Mouse (Mus musculus): ENCODE data around the gene Manba. TPM values are rescaled to one million over a fixed set of nuclear protein-coding genes. Genes with fewer than 3 reads are reported as not detected.
"Not testable (repeated sequence)": the region's sequence is repeated elsewhere in the genome, so short reads cannot be mapped to it uniquely, and the experiment has no call there.

Gene Manba
- polyA plus RNA-seq, 1 experiment from 2014 or later: 6.1 TPM

DNA sequence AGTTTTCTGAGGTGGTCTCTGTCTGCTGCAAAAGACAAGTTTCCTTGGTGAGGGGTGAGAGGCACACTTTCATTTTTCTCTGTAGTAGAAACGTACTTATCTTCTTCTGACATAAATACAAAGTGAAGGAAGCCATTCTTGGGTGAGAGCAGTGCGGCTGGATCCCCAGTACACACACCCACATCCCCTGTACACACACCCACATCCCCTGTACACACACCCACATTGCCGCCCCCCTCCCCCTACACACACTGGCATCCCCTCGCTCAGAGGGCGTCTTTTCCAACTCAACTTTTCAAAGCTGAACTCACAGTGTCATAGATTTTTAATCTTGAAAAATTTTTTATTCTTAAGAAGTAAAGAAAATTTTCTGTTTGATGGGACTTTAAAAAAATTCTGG is 29.8 kb downstream of the Manba start:
- Histone ChIP-seq H3K4me2 (replicated peaks) (no peak overlapping the region), H3K4me1 (peaks cover 8% of the 10 kb centered on the region; the same call in 1 of the 2 replicates), H3K27me3 (no peaks in the 10 kb centered on the region), H3K27ac (no peak overlapping the region), H3K9ac (no peak overlapping the region), H3K9me3 (replicated peaks) (no peaks in the 10 kb centered on the region), H3K36me3 (no peaks in the 10 kb centered on the region), H3K4me3 (no peak overlapping the region)
- no peak for ATAC-seq (ENCODE audit: low FRiP score)
- WGBS: 83% methylated on average over 5 of the region's 5 CpGs

- no peak for ATAC-seq (ENCODE audit: low FRiP score)
- H3K36me3 ChIP-seq: no peaks in the 10 kb centered on the region
- no peak overlapping the region for H3K4me3 ChIP-seq
- WGBS: 71% methylated on average over 6 of the region's 6 CpGs
- no peaks in the 10 kb centered on the region for H3K9me3 ChIP-seq (replicated peaks)
- H3K4me1 ChIP-seq: peaks cover 4% of the 10 kb centered on the region; the same call in 1 of the 2 replicates
- no peak overlapping the region for H3K9ac ChIP-seq
- H3K27me3 ChIP-seq: no peaks in the 10 kb centered on the region
- no peak overlapping the region for H3K27ac ChIP-seq
- no peak overlapping the region for H3K4me2 ChIP-seq (replicated peaks)
These were observed 31.5 kb downstream of the Manba start for GRCm38 (mm10) chr3:135516891-135517290.

DNA sequence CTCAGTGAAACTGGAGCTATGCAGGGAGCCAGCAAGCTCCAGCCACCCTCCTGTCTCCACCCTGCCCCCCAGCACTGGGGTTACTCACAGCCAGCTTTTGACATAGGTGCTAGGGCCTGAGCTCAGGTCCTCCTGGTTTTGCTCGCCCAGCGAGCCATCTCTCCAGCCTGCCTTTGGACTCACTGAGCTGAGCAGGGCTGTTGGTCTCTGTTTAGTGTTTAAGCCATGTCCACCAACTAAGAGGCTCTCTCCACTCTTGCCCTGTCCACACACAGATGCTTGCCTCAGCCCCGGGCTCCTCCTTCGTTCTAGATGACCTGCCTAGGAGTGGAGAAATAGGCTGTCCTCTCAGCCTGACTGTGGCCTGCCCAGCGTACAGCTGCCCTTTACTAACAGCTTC is 33.5 kb downstream of the Manba start:
- Histone ChIP-seq H3K9ac (no peak overlapping the region), H3K4me2 (replicated peaks) (no peak overlapping the region), H3K4me3 (no peak overlapping the region), H3K27me3 (no peaks in the 10 kb centered on the region), H3K36me3 (no peaks in the 10 kb centered on the region), H3K4me1 (peaks cover 5% of the 10 kb centered on the region), H3K9me3 (replicated peaks) (no peaks in the 10 kb centered on the region), H3K27ac (no peak overlapping the region)
- 92% methylated on average over 5 of the region's 5 CpGs for WGBS
- ATAC-seq (ENCODE audit: low FRiP score): no peak

- no peak for ATAC-seq (ENCODE audit: low FRiP score)
- 78% methylated on average over 6 of the region's 6 CpGs for WGBS
- no peaks in the 10 kb centered on the region for H3K27me3 ChIP-seq
These were observed 34.2 kb downstream of the Manba start for GRCm38 (mm10) chr3:135519584-135519983.

DNA sequence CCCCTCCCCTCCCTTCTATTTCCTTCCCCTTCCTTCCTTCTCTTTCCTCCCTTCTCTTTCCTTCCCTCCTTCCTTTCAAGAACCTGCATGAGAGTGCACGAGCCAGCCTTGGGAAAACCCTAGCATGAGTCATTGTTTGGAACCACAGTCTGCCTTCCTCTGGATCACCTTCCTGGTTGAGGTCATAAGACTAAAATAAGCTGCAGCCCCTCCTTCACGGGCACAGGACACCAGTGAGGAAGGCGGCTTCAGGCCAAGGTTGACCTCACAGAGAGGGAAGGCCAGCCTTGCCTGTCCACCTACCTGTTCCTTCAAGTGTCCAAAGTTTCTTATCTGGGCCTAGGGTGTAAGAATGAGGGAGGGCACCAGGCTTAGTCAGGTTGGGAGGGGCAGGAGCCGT is 36.6 kb downstream of the Manba start:
- no peak for ATAC-seq (ENCODE audit: low FRiP score)
- Histone ChIP-seq H3K9me3 (replicated peaks) (no peaks in the 10 kb centered on the region), H3K4me2 (replicated peaks) (no peak overlapping the region), H3K27ac (no peak overlapping the region), H3K9ac (no peak overlapping the region), H3K4me3 (no peak overlapping the region), H3K27me3 (no peaks in the 10 kb centered on the region), H3K36me3 (no peaks in the 10 kb centered on the region), H3K4me1 (peaks cover 5% of the 10 kb centered on the region)
- 69% methylated on average over 4 of the region's 4 CpGs for WGBS

More at GRCm38 (mm10) chr3:135519584-135519983, 34.2 kb downstream of the Manba start:
- Histone ChIP-seq H3K27ac (no peak overlapping the region), H3K4me3 (no peak overlapping the region), H3K4me1 (peaks cover 5% of the 10 kb centered on the region), H3K9me3 (replicated peaks) (no peaks in the 10 kb centered on the region), H3K4me2 (replicated peaks) (no peak overlapping the region), H3K36me3 (no peaks in the 10 kb centered on the region), H3K9ac (no peak overlapping the region)

- WGBS: 58% methylated on average over 16 of the region's 16 CpGs
- ATAC-seq (ENCODE audit: low FRiP score): no peak
- Histone ChIP-seq H3K27ac (no peak overlapping the region), H3K36me3 (no peaks in the 10 kb centered on the region), H3K4me1 (peaks cover 5% of the 10 kb centered on the region), H3K4me3 (no peak overlapping the region), H3K27me3 (no peaks in the 10 kb centered on the region), H3K4me2 (replicated peaks) (peak overlapping the region; percentile 30; the same call in 1 of the 2 replicates), H3K9ac (no peak overlapping the region), H3K9me3 (replicated peaks) (no peaks in the 10 kb centered on the region)
These were observed 37.4 kb downstream of the Manba start for GRCm38 (mm10) chr3:135522618-135523355.

DNA sequence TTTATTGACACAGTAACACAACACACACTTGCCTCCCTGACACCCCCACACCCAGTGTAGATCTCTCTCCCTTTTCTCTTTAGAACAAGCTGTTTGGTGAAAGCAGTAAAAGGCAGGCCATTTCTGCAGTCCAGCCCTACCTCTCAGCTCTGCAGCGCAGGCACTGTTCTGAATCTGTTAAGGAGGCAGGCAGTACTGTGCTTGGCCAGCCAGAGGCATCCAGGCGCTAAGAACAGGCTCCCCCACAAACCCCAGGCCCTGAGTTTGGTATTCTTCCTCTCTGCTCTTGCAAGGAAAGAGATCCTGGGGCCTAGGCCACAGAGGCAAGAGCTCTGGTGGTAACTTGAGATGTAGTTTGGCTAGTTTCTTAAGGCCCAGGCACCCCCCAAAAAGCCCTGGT is 39.5 kb downstream of the Manba start:
- H3K27ac ChIP-seq; H3K36me3 ChIP-seq; H3K27me3 ChIP-seq; H3K4me1 ChIP-seq; H3K4me2 ChIP-seq (replicated peaks); H3K4me3 ChIP-seq; ATAC-seq (ENCODE audit: low FRiP score); H3K9me3 ChIP-seq (replicated peaks); H3K9ac ChIP-seq: not testable (repeated sequence)
- WGBS: 57% methylated on average over 2 of the region's 2 CpGs

GRCm38 (mm10) chr3:135529670-135530069 is 44.3 kb downstream of the Manba start:
- no peak overlapping the region for H3K4me3 ChIP-seq
- no peak overlapping the region for H3K27ac ChIP-seq
- no peak overlapping the region for H3K9ac ChIP-seq
- 77% methylated on average over 7 of the region's 7 CpGs for WGBS
- H3K27me3 ChIP-seq: no peaks in the 10 kb centered on the region
- H3K4me2 ChIP-seq (replicated peaks): no peak overlapping the region
- no peaks in the 10 kb centered on the region for H3K36me3 ChIP-seq
- ATAC-seq (ENCODE audit: low FRiP score): no peak
- H3K4me1 ChIP-seq: no peaks in the 10 kb centered on the region
- H3K9me3 ChIP-seq (replicated peaks): no peaks in the 10 kb centered on the region

GRCm38 (mm10) chr3:135531762-135532161 is 46.4 kb downstream of the Manba start:
- no peak overlapping the region for H3K27ac ChIP-seq
- WGBS: 63% methylated on average over 2 of the region's 2 CpGs
- no peaks in the 10 kb centered on the region for H3K27me3 ChIP-seq
- H3K4me1 ChIP-seq: no peaks in the 10 kb centered on the region
- no peaks in the 10 kb centered on the region for H3K9me3 ChIP-seq (replicated peaks)
- H3K4me3 ChIP-seq: no peak overlapping the region
- no peak for ATAC-seq (ENCODE audit: low FRiP score)
- no peak overlapping the region for H3K4me2 ChIP-seq (replicated peaks)
- H3K9ac ChIP-seq: no peak overlapping the region
- no peaks in the 10 kb centered on the region for H3K36me3 ChIP-seq

GRCm38 (mm10) chr3:135534103-135534502 is 48.7 kb downstream of the Manba start:
- ATAC-seq (ENCODE audit: low FRiP score): no peak
- 82% methylated on average over 4 of the region's 5 CpGs for WGBS

GRCm38 (mm10) chr3:135546212-135546923 is 61.0 kb downstream of the Manba start:
- no peaks in the 10 kb centered on the region for H3K27me3 ChIP-seq
- H3K36me3 ChIP-seq: no peaks in the 10 kb centered on the region
- H3K27ac ChIP-seq: no peak overlapping the region
- H3K4me2 ChIP-seq (replicated peaks): no peak overlapping the region
- ATAC-seq (ENCODE audit: low FRiP score): no peak
- no peak overlapping the region for H3K9ac ChIP-seq
- H3K4me1 ChIP-seq: no peaks in the 10 kb centered on the region
- WGBS: 66% methylated on average over 13 of the region's 13 CpGs
- no peak overlapping the region for H3K4me3 ChIP-seq
- no peaks in the 10 kb centered on the region for H3K9me3 ChIP-seq (replicated peaks)

More at GRCm38 (mm10) chr3:135534103-135534502, 48.7 kb downstream of the Manba start:
- Histone ChIP-seq H3K9ac (no peak overlapping the region), H3K4me3 (no peak overlapping the region), H3K27ac (no peak overlapping the region), H3K36me3 (no peaks in the 10 kb centered on the region), H3K4me2 (replicated peaks) (no peak overlapping the region), H3K27me3 (no peaks in the 10 kb centered on the region), H3K4me1 (no peaks in the 10 kb centered on the region), H3K9me3 (replicated peaks) (no peaks in the 10 kb centered on the region)

GRCm38 (mm10) chr3:135547298-135547697 is 61.9 kb downstream of the Manba start:
- Histone ChIP-seq H3K4me2 (replicated peaks) (no peak overlapping the region), H3K4me3 (no peak overlapping the region), H3K27ac (no peak overlapping the region), H3K4me1 (no peaks in the 10 kb centered on the region), H3K36me3 (no peaks in the 10 kb centered on the region), H3K27me3 (no peaks in the 10 kb centered on the region), H3K9ac (no peak overlapping the region), H3K9me3 (replicated peaks) (no peaks in the 10 kb centered on the region)
- WGBS: 79% methylated on average over 8 of the region's 8 CpGs
- no peak for ATAC-seq (ENCODE audit: low FRiP score)

GRCm38 (mm10) chr3:135552874-135553273 is 67.5 kb downstream of the Manba start:
- H3K27me3 ChIP-seq: no peaks in the 10 kb centered on the region
- no peak overlapping the region for H3K9ac ChIP-seq
- H3K9me3 ChIP-seq (replicated peaks): no peaks in the 10 kb centered on the region
- H3K4me3 ChIP-seq: no peak overlapping the region
- 76% methylated on average over 5 of the region's 5 CpGs for WGBS
- ATAC-seq (ENCODE audit: low FRiP score): no peak
- H3K4me1 ChIP-seq: no peaks in the 10 kb centered on the region
- no peak overlapping the region for H3K27ac ChIP-seq
- H3K4me2 ChIP-seq (replicated peaks): no peak overlapping the region
- no peaks in the 10 kb centered on the region for H3K36me3 ChIP-seq
